Mouse (Mus musculus): ENCODE measurements around the gene Vps4b. TPM values are rescaled to one million over a fixed set of nuclear protein-coding genes. Genes with fewer than 3 reads are reported as not detected.
"Not testable (repeated sequence)": the region's sequence is repeated elsewhere in the genome, so short reads cannot be mapped to it uniquely, and the experiment has no call there.

The Vps4b gene
- total and polyA plus RNA-seq, 2 experiments, result 10.5 to 37.8 TPM

GRCm38 (mm10) chr1:106736211-106736610 is 60.3 kb downstream of the Vps4b start:
- DNase-seq (ENCODE audit: extremely low read depth, low read depth, low spot score), result no peak
- Histone ChIP-seq H3K4me3 (ENCODE audit: insufficient read depth, low read depth, low read length) (no peak overlapping the region), H3K9ac (ENCODE audit: low read depth, low read length) (no peak overlapping the region), H3K36me3 (ENCODE audit: control insufficient read depth, insufficient read depth, low read length) (peaks cover 24% of the 10 kb centered on the region), H3K27ac (replicated peaks; ENCODE audit: insufficient read depth, low read depth, low read length) (no peak overlapping the region), H3K27me3 (ENCODE audit: control insufficient read depth, insufficient read depth, low read length) (no peaks in the 10 kb centered on the region), H3K4me1 (ENCODE audit: control insufficient read depth, insufficient read depth, low read length) (no peaks in the 10 kb centered on the region), H3K79me2 (ENCODE audit: control insufficient read depth, insufficient read depth, low read length) (no peaks in the 10 kb centered on the region)
- WGBS, result 97% methylated on average over 8 of the region's 8 CpGs
- no peak for TF ChIP-seq POLR2A (IDR thresholded peaks at IDR 0.05; ENCODE audit: extremely low read depth, insufficient read depth, low read length)
- TF ChIP-seq CTCF (IDR thresholded peaks at IDR 0.05; ENCODE audit: low read depth, low read length), result no peak

GRCm38 (mm10) chr1:106735586-106735985 is 60.9 kb downstream of the Vps4b start:
- TF ChIP-seq POLR2A (IDR thresholded peaks at IDR 0.05; ENCODE audit: extremely low read depth, insufficient read depth, low read length), result no peak
- TF ChIP-seq CTCF (IDR thresholded peaks at IDR 0.05; ENCODE audit: low read depth, low read length), result peak; percentile 53
- DNase-seq (ENCODE audit: extremely low read depth, low read depth, low spot score), result peak; percentile 11
- peaks cover 24% of the 10 kb centered on the region for H3K36me3 ChIP-seq (ENCODE audit: control insufficient read depth, insufficient read depth, low read length)
- H3K27me3 ChIP-seq (ENCODE audit: control insufficient read depth, insufficient read depth, low read length), result no peaks in the 10 kb centered on the region
- no peak overlapping the region for H3K9ac ChIP-seq (ENCODE audit: low read depth, low read length)
- H3K27ac ChIP-seq (replicated peaks; ENCODE audit: insufficient read depth, low read depth, low read length), result no peak overlapping the region
- 65% methylated on average over 2 of the region's 2 CpGs for WGBS
- H3K79me2 ChIP-seq (ENCODE audit: control insufficient read depth, insufficient read depth, low read length), result no peaks in the 10 kb centered on the region
- H3K4me1 ChIP-seq (ENCODE audit: control insufficient read depth, insufficient read depth, low read length), result no peaks in the 10 kb centered on the region
- H3K4me3 ChIP-seq (ENCODE audit: insufficient read depth, low read depth, low read length), result no peak overlapping the region

GRCm38 (mm10) chr1:106722061-106722460 is 74.5 kb downstream of the Vps4b start:
- 91% methylated on average over 5 of the region's 5 CpGs for WGBS
- no peaks in the 10 kb centered on the region for H3K4me1 ChIP-seq (ENCODE audit: control insufficient read depth, insufficient read depth, low read length)
- TF ChIP-seq CTCF (IDR thresholded peaks at IDR 0.05; ENCODE audit: low read depth, low read length) (no peak), POLR2A (IDR thresholded peaks at IDR 0.05; ENCODE audit: extremely low read depth, insufficient read depth, low read length) (no peak)
- no peaks in the 10 kb centered on the region for H3K27me3 ChIP-seq (ENCODE audit: control insufficient read depth, insufficient read depth, low read length)
- H3K36me3 ChIP-seq (ENCODE audit: control insufficient read depth, insufficient read depth, low read length), result peaks cover 19% of the 10 kb centered on the region; the same call in 1 of the 2 replicates
- no peak overlapping the region for H3K27ac ChIP-seq (replicated peaks; ENCODE audit: insufficient read depth, low read depth, low read length)
- DNase-seq (ENCODE audit: extremely low read depth, low read depth, low spot score), result no peak
- H3K9ac ChIP-seq (ENCODE audit: low read depth, low read length), result no peak overlapping the region
- H3K79me2 ChIP-seq (ENCODE audit: control insufficient read depth, insufficient read depth, low read length), result no peaks in the 10 kb centered on the region
- H3K4me3 ChIP-seq (ENCODE audit: insufficient read depth, low read depth, low read length), result no peak overlapping the region

- not testable (repeated sequence) for H3K36me3 ChIP-seq (ENCODE audit: control insufficient read depth, insufficient read depth, low read length); DNase-seq (ENCODE audit: extremely low read depth, low read depth, low spot score); H3K79me2 ChIP-seq (ENCODE audit: control insufficient read depth, insufficient read depth, low read length); H3K4me3 ChIP-seq (ENCODE audit: insufficient read depth, low read depth, low read length); H3K9ac ChIP-seq (ENCODE audit: low read depth, low read length); H3K27me3 ChIP-seq (ENCODE audit: control insufficient read depth, insufficient read depth, low read length); H3K27ac ChIP-seq (replicated peaks; ENCODE audit: insufficient read depth, low read depth, low read length); H3K4me1 ChIP-seq (ENCODE audit: control insufficient read depth, insufficient read depth, low read length)
- WGBS, result 70% methylated on average over 7 of the region's 7 CpGs
Measured at GRCm38 (mm10) chr1:106717736-106718135, 78.8 kb downstream of the Vps4b start.

GRCm38 (mm10) chr1:106717071-106717601 is 79.4 kb downstream of the Vps4b start:
- Histone ChIP-seq H3K4me1 (ENCODE audit: control insufficient read depth, insufficient read depth, low read length) (no peaks in the 10 kb centered on the region; the same call in 1 of the 2 replicates), H3K36me3 (ENCODE audit: control insufficient read depth, insufficient read depth, low read length) (no peaks in the 10 kb centered on the region; the same call in 1 of the 2 replicates), H3K4me3 (ENCODE audit: insufficient read depth, low read depth, low read length) (no peak overlapping the region), H3K9ac (ENCODE audit: low read depth, low read length) (no peak overlapping the region), H3K79me2 (ENCODE audit: control insufficient read depth, insufficient read depth, low read length) (no peaks in the 10 kb centered on the region), H3K27me3 (ENCODE audit: control insufficient read depth, insufficient read depth, low read length) (peaks cover 3% of the 10 kb centered on the region; the same call in 1 of the 2 replicates), H3K27ac (replicated peaks; ENCODE audit: insufficient read depth, low read depth, low read length) (no peak overlapping the region)
- TF ChIP-seq POLR2A (IDR thresholded peaks at IDR 0.05; ENCODE audit: extremely low read depth, insufficient read depth, low read length) (no peak), CTCF (IDR thresholded peaks at IDR 0.05; ENCODE audit: low read depth, low read length) (peak; percentile 54)
- no peak for DNase-seq (ENCODE audit: extremely low read depth, low read depth, low spot score)
- 53% methylated on average over 7 of the region's 7 CpGs for WGBS

- H3K27me3 ChIP-seq (ENCODE audit: control insufficient read depth, insufficient read depth, low read length), result peaks cover 3% of the 10 kb centered on the region; the same call in 1 of the 2 replicates
- WGBS, result 85% methylated on average over 3 of the region's 3 CpGs
- no peak for TF ChIP-seq CTCF (IDR thresholded peaks at IDR 0.05; ENCODE audit: low read depth, low read length)
- TF ChIP-seq POLR2A (IDR thresholded peaks at IDR 0.05; ENCODE audit: extremely low read depth, insufficient read depth, low read length), result no peak
- no peak overlapping the region for H3K9ac ChIP-seq (ENCODE audit: low read depth, low read length)
- no peaks in the 10 kb centered on the region; the same call in 1 of the 2 replicates for H3K36me3 ChIP-seq (ENCODE audit: control insufficient read depth, insufficient read depth, low read length)
- H3K27ac ChIP-seq (replicated peaks; ENCODE audit: insufficient read depth, low read depth, low read length), result no peak overlapping the region
- no peaks in the 10 kb centered on the region for H3K79me2 ChIP-seq (ENCODE audit: control insufficient read depth, insufficient read depth, low read length)
- no peak overlapping the region for H3K4me3 ChIP-seq (ENCODE audit: insufficient read depth, low read depth, low read length)
- no peak for DNase-seq (ENCODE audit: extremely low read depth, low read depth, low spot score)
- no peaks in the 10 kb centered on the region; the same call in 1 of the 2 replicates for H3K4me1 ChIP-seq (ENCODE audit: control insufficient read depth, insufficient read depth, low read length)
Measured at GRCm38 (mm10) chr1:106716141-106716540, 80.4 kb downstream of the Vps4b start.
